Mouse (Mus musculus): ENCODE data around the gene Ajap1.

GRCm38 (mm10) chr4:153451516-153451915, 31.1 kb downstream of the Ajap1 start:
- TF ChIP-seq CTCF (IDR thresholded peaks at IDR 0.05; ENCODE audit: low read depth) (no peak), EP300 (IDR thresholded peaks at IDR 0.05; ENCODE audit: low read depth) (no peak)
